18 mouse cellular contexts compared by ENCODE assay signal in genomic region chr6:88064072-88064642, GRCm38 (mm10). TPM values are rescaled to one million over a fixed set of nuclear protein-coding genes. Genes with fewer than 3 reads are reported as not detected.
A peak's percentile ranks its signal among the peaks of the same experiment; 100 is the strongest.
DNase-seq lines count a peak whose midpoint lies in the region; ATAC-seq and TF ChIP-seq lines count a peak whose summit lies in the region.
"Had no signal": no experiment of that assay in that cellular context is flagged by ENCODE, and none has a peak within 500 bp of the region (broad histone marks: within the 10 kb centered on the region; RNA-seq: fewer than 3 reads in every experiment).

No protein-coding gene starts in this region.

- peak; percentile 30 to 46 for ATAC-seq in hematopoietic stem cell, adult 5-6 weeks (replicated peaks in 1 of 2; ENCODE audit: insufficient read depth in 1 of 2, low FRiP score in 2 of 2, low TSS enrichment in 1 of 2, low read depth in 1 of 2, poor library complexity in 2 of 2, severe bottlenecking in 2 of 2)

- WGBS in thymus, adult 2 months: 44% methylated on average over 3 of the region's 3 CpGs

- H3K4me1 ChIP-seq in thymus, adult 2 months (replicated peaks; ENCODE audit: control insufficient read depth, insufficient read depth, low read length): peaks cover 7% of the 10 kb centered on the region
- H3K4me1 ChIP-seq: embryonic facial prominence, embryonic 15.5 days; heart, embryonic 13.5 days; hindbrain, embryonic 10.5 days; limb, embryonic 10.5 days; neural tube, embryonic 13.5 days had no signal

- no peak for TF ChIP-seq CTCF in gastrocnemius, adult 2 months (IDR thresholded peaks at IDR 0.05)
- no peak for TF ChIP-seq CTCF in thymus, adult 2 months (IDR thresholded peaks at IDR 0.05; ENCODE audit: borderline replicate concordance, control insufficient read depth, extremely low read depth, insufficient read depth, low read length, poor library complexity)

- H3K36me3 ChIP-seq in thymus, adult 2 months (ENCODE audit: control insufficient read depth, insufficient read depth, low read length): no peaks in the 10 kb centered on the region
- H3K36me3 ChIP-seq: embryonic facial prominence, embryonic 15.5 days; heart, embryonic 13.5 days; hindbrain, embryonic 10.5 days; limb, embryonic 10.5 days; midbrain, embryonic 10.5 days; neural tube, embryonic 13.5 days had no signal

- H3K27me3 ChIP-seq in thymus, adult 2 months (ENCODE audit: control insufficient read depth, insufficient read depth, low read length): no peaks in the 10 kb centered on the region
- H3K27me3 ChIP-seq: embryonic facial prominence, embryonic 15.5 days had no signal

- H3K4me3 ChIP-seq in gastrocnemius, adult 2 months: no peak overlapping the region
- no peak overlapping the region for H3K4me3 ChIP-seq in thymus, adult 2 months (ENCODE audit: control insufficient read depth, insufficient read depth, low read length)
- H3K4me3 ChIP-seq: embryonic facial prominence, embryonic 15.5 days; heart, embryonic 13.5 days; hindbrain, embryonic 10.5 days; limb, embryonic 10.5 days; midbrain, embryonic 10.5 days; neural tube, embryonic 13.5 days had no signal

- intact Hi-C loops in gastrocnemius, adult 2 months (cut with DNase I): no loop called here
- intact Hi-C loops in left cerebral cortex, postnatal 14 days (cut with DNase I): no loop called here

- DNase-seq in gastrocnemius, adult 2 months: no peak
- DNase-seq in gastrocnemius, postnatal 4 days (ENCODE audit: low spot score in 2 of 2): no peak
- DNase-seq in thymus, adult 2 months: no peak
- DNase-seq in thymus, postnatal 36 days: no peak
- DNase-seq in left cerebral cortex, postnatal 14 days (ENCODE audit: low spot score in 2 of 2): no peak
- no peak for DNase-seq in cerebellum, adult 9-11 months
- no peak for DNase-seq in kidney, postnatal 4 days
- DNase-seq: adrenal gland, adult 2 months; cerebellum, adult 18-20 months; gastrocnemius, postnatal 36 days; thymus, postnatal 4 days had no signal

- TF ChIP-seq POLR2A in thymus, adult 2 months (IDR thresholded peaks at IDR 0.05; ENCODE audit: control insufficient read depth, extremely low read depth, insufficient read depth, low read length, poor library complexity): no peak

- peak overlapping the region; percentile 91 for H3K27ac ChIP-seq in gastrocnemius, adult 2 months
- H3K27ac ChIP-seq in thymus, adult 2 months (ENCODE audit: control insufficient read depth, insufficient read depth, low read length): peak overlapping the region; percentile 19; the same call in 1 of the 2 replicates
- H3K27ac ChIP-seq: embryonic facial prominence, embryonic 15.5 days; hindbrain, embryonic 10.5 days; midbrain, embryonic 10.5 days; neural tube, embryonic 13.5 days had no signal

RNA-seq across cellular contexts. Expression of gene Rab7, which starts 19.1 kb away (rescaled TPM):
- 100 to 1,000 TPM; 320 to 401 TPM for total RNA-seq in gastrocnemius, adult 2 months (2021)
- total RNA-seq in gastrocnemius, postnatal 4 days (2021): 100 to 1,000 TPM; 193 to 208 TPM
- 145 and 148 TPM in 2 replicates for polyA plus RNA-seq in thymus, adult 2 months (2012; rRNA removed)
- total RNA-seq in hematopoietic stem cell, adult 5-6 weeks (2017): 73.6 and 77.2 TPM in 2 replicates
- total RNA-seq in left cerebral cortex, postnatal 14 days (2021): 100 to 1,000 TPM; 319 to 329 TPM

RNA-seq across cellular contexts. Expression of gene Rpn1, which starts 20.1 kb away (rescaled TPM):
- 10 to 100 TPM; 75.9 to 83.2 TPM for total RNA-seq in gastrocnemius, adult 2 months (2021)
- total RNA-seq in gastrocnemius, postnatal 4 days (2021): 100 to 1,000 TPM; 101 to 110 TPM
- polyA plus RNA-seq in thymus, adult 2 months (2012; rRNA removed): 133 and 158 TPM in 2 replicates
- total RNA-seq in hematopoietic stem cell, adult 5-6 weeks (2017): 120 and 155 TPM in 2 replicates
- total RNA-seq in left cerebral cortex, postnatal 14 days (2021): 100 to 1,000 TPM; 166 to 168 TPM
